Mouse (Mus musculus) central nervous system, embryonic 11.5 days (tissue): Measurements from ENCODE around the gene Olfr18. TPM values are rescaled to one million over a fixed set of nuclear protein-coding genes. Genes with fewer than 3 reads are reported as not detected.

Experiments used
- polyA plus RNA-seq: library from polyadenylated mRNA; depleted of rRNA; stranded (reverse); fragments of >200 nt; gene quantifications from 2 replicates; pipeline ENCODE4 v1.2.3, GENCODE M21; 2012; rRNA removed

Olfr18 gene
- polyA plus RNA-seq: 0.02 TPM in 1 of 2 replicates, not detected in the other

GRCm38 (mm10) chr9:20335994-20336393 lies at the start of gene Olfr18:
Gene Olfr18, minus strand, starts transcription at chr9:20336094.

GRCm38 (mm10) chr9:20384532-20385342 lies 48.8 kb upstream of the Olfr18 start, which contains the start of gene Zfp560:
Gene Zfp560, minus strand, starts transcription at chr9:20385177.

GRCm38 (mm10) chr9:20298232-20298631 lies 37.7 kb downstream of the Olfr18 start, which contains the start of gene Olfr873:
Gene Olfr873, plus strand, starts transcription at chr9:20298532.

GRCm38 (mm10) chr9:20282051-20282450 lies 53.8 kb downstream of the Olfr18 start, which contains the start of gene Olfr39:
Gene Olfr39, plus strand, starts transcription at chr9:20282351.

Other genes with a start within 250 kb of the Olfr18 start
- not detected in 2 replicates for gene Olfr868, start 237.5 kb downstream of the Olfr18 start, polyA plus RNA-seq
- not detected in 2 replicates for gene Olfr869, start 207.1 kb downstream of the Olfr18 start, polyA plus RNA-seq
- gene Olfr870, start 162.0 kb downstream of the Olfr18 start, polyA plus RNA-seq: not detected in 2 replicates
- gene Olfr871, start 123.9 kb downstream of the Olfr18 start, polyA plus RNA-seq: not detected in 2 replicates
- not detected in 2 replicates for gene Olfr872, start 99.0 kb downstream of the Olfr18 start, polyA plus RNA-seq
- gene Olfr39, start 53.7 kb downstream of the Olfr18 start, polyA plus RNA-seq: not detected in 2 replicates
- gene Olfr873, start 37.6 kb downstream of the Olfr18 start, polyA plus RNA-seq: not detected in 2 replicates
- 8.4 and 25.4 TPM in 2 replicates for gene Zfp560, start 49.1 kb upstream of the Olfr18 start, polyA plus RNA-seq
- gene Zfp26, start 124.1 kb upstream of the Olfr18 start, polyA plus RNA-seq: 14.0 and 22.5 TPM in 2 replicates
- 22.6 and 29.3 TPM in 2 replicates for gene Zfp426, start 156.7 kb upstream of the Olfr18 start, polyA plus RNA-seq
- 48.9 and 75.4 TPM in 2 replicates for gene Zfp266, start 185.3 kb upstream of the Olfr18 start, polyA plus RNA-seq
- 9.9 and 17.5 TPM in 2 replicates for gene Zfp846, start 245.2 kb upstream of the Olfr18 start, polyA plus RNA-seq